Mouse (Mus musculus) CH12.LX (cell line): ENCODE measurements around the gene Vav2. TPM values are rescaled to one million over a fixed set of nuclear protein-coding genes. Genes with fewer than 3 reads are reported as not detected.

Experiments used
- DNase-seq: peaks from one replicate; pipeline ENCODE4 v3.0.0-alpha.2; 2013; ENCODE audit errors: extremely low read depth
- H3K27ac ChIP-seq: 2 replicates; pipeline ENCODE4 v1.5.1; 2012; ENCODE audit warnings: low read depth, mild to moderate bottlenecking, control low read depth, moderate library complexity; ENCODE audit not compliant: insufficient read depth
- H3K27me3 ChIP-seq: replicated peaks from 2 replicates; pipeline ENCODE3; 2012; ENCODE audit warnings: inconsistent platforms
- H3K36me3 ChIP-seq, 2 experiments: replicated peaks in 1 of 2; 2 replicates each; pipeline versions ENCODE3 to v1.6.1; 2012; ENCODE audit warnings: inconsistent platforms in 1 of 2, low read length in 1 of 2, mild to moderate bottlenecking in 1 of 2, mixed read lengths in 1 of 2, moderate library complexity in 1 of 2; ENCODE audit not compliant: control insufficient read depth in 1 of 2, insufficient read depth in 1 of 2
- H3K4me1 ChIP-seq, 2 experiments: 2 replicates each; pipeline ENCODE4 v1.6.1; 2012; ENCODE audit warnings: inconsistent platforms in 1 of 2, moderate library complexity in 1 of 2; ENCODE audit not compliant: insufficient read depth in 2 of 2, control insufficient read depth in 1 of 2
- H3K4me2 ChIP-seq: 2 replicates; pipeline ENCODE4 v1.6.1; 2012; ENCODE audit warnings: low read depth, mild to moderate bottlenecking, control low read depth; ENCODE audit not compliant: poor library complexity, insufficient read depth, severe bottlenecking
- H3K4me3 ChIP-seq, 3 experiments: fragments of 150-350 bp in 1 of 3; sonication (generic) in 1 of 3; replicated peaks in 1 of 3; 2 replicates each; pipeline versions ENCODE3 to v1.5.1; 2011 to 2012; ENCODE audit warnings: low read depth in 2 of 3, low read length in 2 of 3, mild to moderate bottlenecking in 2 of 3, moderate library complexity in 2 of 3, control low read depth in 1 of 3, improper control_type of control experiment in 1 of 3, inconsistent platforms in 1 of 3, mixed read lengths in 1 of 3; ENCODE audit not compliant: poor library complexity in 1 of 3
- H3K79me2 ChIP-seq: replicated peaks from 2 replicates; pipeline ENCODE4 v1.6.1; 2012; ENCODE audit warnings: mild to moderate bottlenecking, moderate library complexity; ENCODE audit not compliant: control insufficient read depth, poor library complexity, insufficient read depth, severe bottlenecking; ENCODE audit errors: extremely low read depth
- H3K9ac ChIP-seq: 2 replicates; pipeline ENCODE4 v1.6.1; 2012; ENCODE audit warnings: low read depth, mild to moderate bottlenecking, control low read depth, moderate library complexity; ENCODE audit not compliant: insufficient read depth
- H3K9me3 ChIP-seq: replicated peaks from 2 replicates; pipeline ENCODE3; 2012; ENCODE audit warnings: low read length, inconsistent platforms, mixed read lengths
- BHLHE40 ChIP-seq: IDR thresholded peaks from 2 replicates; pipeline ENCODE4 v1.6.1; 2011; ENCODE audit warnings: mild to moderate bottlenecking, low read depth, low read length, improper control_type of control experiment
- CHD1 ChIP-seq: IDR thresholded peaks from 2 replicates; pipeline ENCODE4 v1.6.1; 2012; ENCODE audit warnings: low read depth, low read length, improper control_type of control experiment, inconsistent platforms
- CTCF ChIP-seq, 2 experiments: IDR thresholded peaks in 1 of 2; conservative IDR thresholded peaks in 1 of 2; 2 replicates each; pipeline ENCODE4 v1.5.1; 2011 to 2012; ENCODE audit warnings: low read depth in 2 of 2, low read length in 2 of 2, improper control_type of control experiment in 1 of 2, inconsistent platforms in 1 of 2, mild to moderate bottlenecking in 1 of 2, moderate library complexity in 1 of 2
- ELF1 ChIP-seq: IDR thresholded peaks from 2 replicates; pipeline ENCODE4 v1.6.1; 2014; ENCODE audit warnings: low read depth, mild to moderate bottlenecking, inconsistent platforms, low read length, improper control_type of control experiment
- EP300 ChIP-seq: IDR thresholded peaks from 2 replicates; pipeline ENCODE4 v1.6.1; 2011; ENCODE audit warnings: low read length, improper control_type of control experiment
- ETS1 ChIP-seq: conservative IDR thresholded peaks from 2 replicates; pipeline ENCODE4 v1.6.1; 2012; ENCODE audit warnings: low read depth, mild to moderate bottlenecking, inconsistent platforms, low read length, improper control_type of control experiment, moderate library complexity
- GABPA ChIP-seq: IDR thresholded peaks from 2 replicates; pipeline ENCODE4 v1.6.1; 2012; ENCODE audit warnings: low read depth, low read length, improper control_type of control experiment, inconsistent platforms; ENCODE audit not compliant: insufficient replicate concordance
- HCFC1 ChIP-seq: IDR thresholded peaks from 2 replicates; pipeline ENCODE4 v1.6.1; 2012; ENCODE audit warnings: low read depth, mild to moderate bottlenecking, inconsistent platforms, low read length, improper control_type of control experiment
- JUN ChIP-seq: IDR thresholded peaks from 2 replicates; pipeline ENCODE4 v1.6.1; 2011; ENCODE audit warnings: low read depth, mild to moderate bottlenecking, low read length, improper control_type of control experiment, moderate library complexity; ENCODE audit not compliant: insufficient read depth
- KAT2A ChIP-seq: IDR thresholded peaks from 2 replicates; pipeline ENCODE4 v1.6.1; 2012; ENCODE audit warnings: low read length, improper control_type of control experiment, inconsistent platforms; ENCODE audit not compliant: insufficient replicate concordance
- MAX ChIP-seq: IDR thresholded peaks from 2 replicates; pipeline ENCODE4 v1.6.1; 2011; ENCODE audit warnings: low read length, improper control_type of control experiment
- MAZ ChIP-seq: IDR thresholded peaks from 2 replicates; pipeline ENCODE4 v1.6.1; 2012; ENCODE audit warnings: low read depth, mild to moderate bottlenecking, inconsistent platforms, low read length, improper control_type of control experiment, moderate library complexity
- MEF2A ChIP-seq: IDR thresholded peaks from 2 replicates; pipeline ENCODE4 v1.6.1; 2014; ENCODE audit warnings: low read depth, mild to moderate bottlenecking, inconsistent platforms, low read length, improper control_type of control experiment, borderline replicate concordance
- MYC ChIP-seq: IDR thresholded peaks from 2 replicates; pipeline ENCODE4 v1.6.1; 2011; ENCODE audit warnings: low read depth, mild to moderate bottlenecking, improper control_type of control experiment, low read length
- NRF1 ChIP-seq: IDR thresholded peaks from 2 replicates; pipeline ENCODE4 v1.6.1; 2014; ENCODE audit warnings: low read depth, mild to moderate bottlenecking, inconsistent platforms, low read length, improper control_type of control experiment, moderate library complexity
- POLR2A ChIP-seq: IDR thresholded peaks from 2 replicates; pipeline ENCODE4 v1.6.1; 2011; ENCODE audit warnings: low read depth, mild to moderate bottlenecking, improper control_type of control experiment, low read length
- SIN3A ChIP-seq: IDR thresholded peaks from 2 replicates; pipeline ENCODE4 v1.6.1; 2012; ENCODE audit warnings: low read length, improper control_type of control experiment, inconsistent platforms
- SMC3 ChIP-seq: IDR thresholded peaks from 2 replicates; pipeline ENCODE4 v1.6.1; 2011; ENCODE audit warnings: low read depth, low read length, improper control_type of control experiment
- UBTF ChIP-seq: IDR thresholded peaks from 2 replicates; pipeline ENCODE4 v1.6.1; 2012; ENCODE audit warnings: low read depth, mild to moderate bottlenecking, inconsistent platforms, low read length, improper control_type of control experiment, moderate library complexity
- USF2 ChIP-seq: conservative IDR thresholded peaks from 2 replicates; pipeline ENCODE4 v1.6.1; 2011; ENCODE audit warnings: low read depth, low read length, improper control_type of control experiment
- ZC3H11A ChIP-seq: IDR thresholded peaks from 2 replicates; pipeline ENCODE4 v1.6.1; 2012; ENCODE audit warnings: low read depth, mild to moderate bottlenecking, inconsistent platforms, low read length, improper control_type of control experiment
- ZMIZ1 ChIP-seq: IDR thresholded peaks from 2 replicates; pipeline ENCODE4 v1.6.1; 2012; ENCODE audit warnings: low read depth, mild to moderate bottlenecking, inconsistent platforms, low read length, improper control_type of control experiment
- ZNF384 ChIP-seq: IDR thresholded peaks from 2 replicates; pipeline ENCODE4 v1.6.1; 2012; ENCODE audit warnings: low read depth, low read length, improper control_type of control experiment, inconsistent platforms
- dilution Hi-C: fragments of 300-500 bp; cut with MboI; formaldehyde crosslinking; loops from 2 replicates; pipeline ENCODE4 v1.14.3; 2020; ENCODE audit warnings: low sequenced_read_pairs; ENCODE audit not compliant: extremely low pct_unique_long_range_greater_than_20kb, extremely low pct_ligation_motif_present
- in situ Hi-C: fragments of 300-500 bp; cut with MboI; formaldehyde crosslinking; loops from 3 replicates; pipeline ENCODE4 v1.14.3; 2019; ENCODE audit warnings: low sequenced_read_pairs, low pct_ligation_motif_present, low pct_unique_long_range_greater_than_20kb, mixed read lengths
- polyA plus RNA-seq: library from polyadenylated mRNA; unstranded; fragments of >175 nt; gene quantifications from 2 replicates; pipeline ENCODE4 v1.2.1, GENCODE M21; 2012; ENCODE audit warnings: low read depth; ENCODE audit not compliant: insufficient read length
- total RNA-seq, 2 experiments: library from RNA; depleted of rRNA; stranded (reverse); fragments of 300-350 nt in 1 of 2; fragments of >200 nt in 1 of 2; gene quantifications; 2 replicates each; pipeline ENCODE4 v1.2.3; 2012 to 2014

Gene Vav2
- total and polyA plus RNA-seq, 3 experiments: 31.5 to 46.8 (median 46.6) TPM

DNA sequence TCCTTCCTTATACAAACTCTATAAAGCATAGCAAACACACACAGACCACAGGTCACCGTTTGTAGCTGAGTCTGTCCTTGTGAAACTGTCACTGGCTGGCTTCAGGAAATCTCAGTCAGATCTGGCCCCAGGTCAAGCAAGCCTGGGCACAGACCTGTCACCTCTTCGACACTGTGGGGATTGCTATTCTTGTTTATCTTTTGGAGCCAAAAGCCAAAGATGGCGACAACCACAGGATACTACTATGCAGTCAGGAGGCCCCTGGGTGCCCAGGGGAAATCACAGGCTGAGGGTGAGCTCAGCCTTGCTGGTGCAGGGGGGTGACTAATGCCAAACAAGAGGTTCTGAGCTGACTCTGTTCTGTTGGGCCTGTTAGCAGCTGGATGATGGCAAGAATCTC lies 10.4 kb downstream of the Vav2 start (continued):
- TF ChIP-seq ZMIZ1 (no peak; the same call in 1 of the 2 replicates), HCFC1 (0 out of 2 replicates have a peak, but pooled peaks have one; percentile 16), EP300 (peak; percentile 51; the same call in 1 of the 2 replicates), KAT2A (no peak), CTCF (conservative IDR thresholded peaks at IDR 0.05 in 1 of 2, IDR thresholded peaks at IDR 0.05 in 1 of 2; ENCODE audit: low read depth in 2 of 2, low read length in 2 of 2) (no peak), ELF1 (no peak)

DNA sequence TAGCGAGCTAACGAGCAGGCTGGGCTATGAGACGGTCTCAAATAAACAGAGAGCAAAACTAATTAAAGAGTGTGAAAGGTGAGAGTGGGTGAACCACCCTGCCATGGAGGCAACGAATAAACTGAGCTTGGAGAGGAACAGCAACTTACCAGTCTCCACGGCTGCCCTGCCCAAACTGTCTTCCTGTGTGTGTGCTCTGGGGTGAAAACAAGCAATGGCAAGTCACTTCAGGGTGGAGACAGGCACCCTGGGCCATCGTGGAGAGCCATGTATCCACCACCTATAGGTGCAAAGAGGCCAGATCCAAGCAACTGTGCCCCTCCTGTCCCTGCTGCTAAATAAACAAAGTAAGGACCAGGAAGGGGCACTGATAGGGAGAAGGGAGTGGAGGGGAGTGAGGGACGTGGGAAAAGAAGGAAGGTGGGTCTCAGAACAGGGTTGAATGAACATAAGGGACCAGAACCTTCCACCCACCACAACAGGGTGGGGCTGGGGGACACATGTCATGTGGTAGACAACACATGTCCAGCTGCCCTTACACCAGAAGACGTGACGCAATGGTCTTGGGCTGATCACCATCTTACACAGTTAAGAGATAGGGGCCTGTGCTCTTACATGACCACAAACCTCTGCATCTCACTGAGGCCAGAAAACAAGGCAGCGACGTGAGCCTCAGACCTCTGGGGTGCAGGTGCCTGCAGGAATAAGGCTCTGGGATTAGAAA lies 11.6 kb downstream of the Vav2 start:
- H3K79me2 ChIP-seq: peaks cover 86% of the 10 kb centered on the region
- peak overlapping the region; percentile 58 for H3K9ac ChIP-seq
- peak overlapping the region; percentile 28 to 61 (median 40) for H3K4me3 ChIP-seq
- no peak for TF ChIP-seq KAT2A
- 0 out of 2 replicates have a peak, but pooled peaks have one; percentile 9 for TF ChIP-seq BHLHE40
- no peak for TF ChIP-seq JUN
- no peak for TF ChIP-seq MAX
- TF ChIP-seq MEF2A: 0 out of 2 replicates have a peak, but pooled peaks have one; percentile 8
- TF ChIP-seq CTCF (conservative IDR thresholded peaks at IDR 0.05 in 1 of 2, IDR thresholded peaks at IDR 0.05 in 1 of 2; ENCODE audit: low read depth in 2 of 2, low read length in 2 of 2): no peak
- no peak for TF ChIP-seq MYC
- TF ChIP-seq CHD1: 0 out of 2 replicates have a peak, but pooled peaks have one; percentile 57
- no peak for TF ChIP-seq USF2
- TF ChIP-seq GABPA: no peak
- no peak for TF ChIP-seq MAZ
- H3K27ac ChIP-seq: peak overlapping the region; percentile 94
- no peaks in the 10 kb centered on the region for H3K9me3 ChIP-seq
- dilution Hi-C loops: no loop called here
- H3K27me3 ChIP-seq: no peaks in the 10 kb centered on the region
- no peak for DNase-seq
- peak overlapping the region; percentile 89 for H3K4me2 ChIP-seq
- in situ Hi-C loops: no loop called here
- H3K4me1 ChIP-seq: peaks cover 37 to 77% of the 10 kb centered on the region in 2 experiments
- peaks cover 0 to 15% of the 10 kb centered on the region in 2 experiments for H3K36me3 ChIP-seq

GRCm38 (mm10) chr2:27413936-27414657 lies 12.7 kb downstream of the Vav2 start:
- H3K4me2 ChIP-seq: peak overlapping the region; percentile 89
- no peaks in the 10 kb centered on the region for H3K27me3 ChIP-seq
- peak overlapping the region; percentile 94 for H3K27ac ChIP-seq
- H3K4me1 ChIP-seq: peaks cover 31 to 75% of the 10 kb centered on the region in 2 experiments
- TF ChIP-seq EP300 (peak; percentile 41; the same call in 1 of the 2 replicates), POLR2A (no peak; the same call in 1 of the 2 replicates), BHLHE40 (peak; percentile 68), CTCF (conservative IDR thresholded peaks at IDR 0.05 in 1 of 2, IDR thresholded peaks at IDR 0.05 in 1 of 2; ENCODE audit: low read depth in 2 of 2, low read length in 2 of 2) (no peak), MYC (no peak), CHD1 (no peak), NRF1 (no peak), MAX (peak; percentile 66; the same call in 1 of the 2 replicates), JUN (no peak), ZC3H11A (no peak), ELF1 (0 out of 2 replicates have a peak, but pooled peaks have one; percentile 11), SIN3A (peak; percentile 51), ZNF384 (no peak), SMC3 (0 out of 2 replicates have a peak, but pooled peaks have one; percentile 6), UBTF (0 out of 2 replicates have a peak, but pooled peaks have one; percentile 58), ETS1 (peak; percentile 52)
- dilution Hi-C loops: no loop called here
- in situ Hi-C loops: no loop called here
- peak overlapping the region; percentile 33 to 61 (median 40) for H3K4me3 ChIP-seq
- peak overlapping the region; percentile 58 for H3K9ac ChIP-seq
- H3K36me3 ChIP-seq: peaks cover 0 to 13% of the 10 kb centered on the region in 2 experiments
- no peak for DNase-seq
- peaks cover 86% of the 10 kb centered on the region for H3K79me2 ChIP-seq
- H3K9me3 ChIP-seq: no peaks in the 10 kb centered on the region
